Mouse (Mus musculus) kidney, adult 2 months (tissue): ENCODE measurements around the gene Gm45140. TPM values are rescaled to one million over a fixed set of nuclear protein-coding genes. Genes with fewer than 3 reads are reported as not detected.

Experiments used
- DNase-seq: peaks from one replicate; pipeline ENCODE4 v3.0.0; 2021
- H3K27ac ChIP-seq: fragments of 200-500 bp; 2 replicates; pipeline ENCODE4 v1.5.1; 2012; ENCODE audit warnings: low read depth, low read length, control low read depth, inconsistent platforms; ENCODE audit not compliant: insufficient read depth
- H3K27me3 ChIP-seq: fragments of 200-500 bp; replicated peaks from 2 replicates; pipeline ENCODE4 v1.6.1; 2012; ENCODE audit warnings: mild to moderate bottlenecking, moderate library complexity, low read length, inconsistent platforms; ENCODE audit not compliant: control insufficient read depth, insufficient read depth
- H3K36me3 ChIP-seq: fragments of 200-500 bp; 2 replicates; pipeline ENCODE4 v1.6.1; 2012; ENCODE audit warnings: mild to moderate bottlenecking, moderate library complexity, low read length, inconsistent platforms; ENCODE audit not compliant: control insufficient read depth, insufficient read depth
- H3K4me1 ChIP-seq: fragments of 200-500 bp; 2 replicates; pipeline ENCODE4 v1.6.1; 2011; ENCODE audit warnings: low read length; ENCODE audit not compliant: control insufficient read depth, insufficient read depth
- H3K4me3 ChIP-seq: fragments of 200-500 bp; 2 replicates; pipeline ENCODE4 v1.5.1; 2011; ENCODE audit warnings: mild to moderate bottlenecking, low read depth, low read length, control low read depth; ENCODE audit not compliant: insufficient read depth
- CTCF ChIP-seq: fragments of 200-500 bp; conservative IDR thresholded peaks from 2 replicates; pipeline ENCODE4 v1.5.1; 2011; ENCODE audit warnings: low read depth, mild to moderate bottlenecking, control low read depth, low read length, moderate library complexity, mixed read lengths; ENCODE audit not compliant: insufficient read depth, insufficient read length
- POLR2A ChIP-seq: fragments of 200-500 bp; IDR thresholded peaks from one replicate; pipeline ENCODE4 v1.6.1; 2011; ENCODE audit warnings: low read depth, low read length, control low read depth
- WGBS: fragments of 180-500 bp; shearing (Covaris S2); methylation state at CpG from one replicate; pipeline ENCODE4 v1.1.7; 2018; 5-methylcytosine and 5-hydroxymethylcytosine counted together
- polyA plus RNA-seq: library from polyadenylated mRNA; depleted of rRNA; stranded (reverse); fragments of >200 nt; gene quantifications from 2 replicates; pipeline ENCODE4 v1.2.3, GENCODE M21; 2012

Gm45140 gene
- polyA plus RNA-seq, 1 experiment = 0.77 TPM

DNA sequence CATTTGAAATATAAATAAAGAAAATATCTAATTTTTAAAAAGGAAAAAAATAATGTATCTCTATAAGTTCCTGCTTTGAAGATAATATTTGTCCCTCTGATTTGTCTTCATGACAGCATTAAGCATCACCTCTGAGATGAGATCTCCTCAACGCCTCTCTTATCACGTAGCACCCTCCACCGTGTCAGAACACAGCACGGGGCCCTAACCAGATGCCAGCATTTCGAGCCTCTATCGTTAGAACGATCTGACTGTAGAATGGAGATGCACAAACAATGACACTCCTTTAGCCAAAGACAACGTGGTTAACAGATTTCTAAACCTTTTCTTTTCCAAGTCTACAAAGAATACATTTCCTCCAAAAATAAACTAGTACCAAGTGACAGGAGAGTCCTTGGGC is 51.6 kb downstream of the Gm45140 start:
- no peak for DNase-seq
- Histone ChIP-seq H3K27me3 (no peaks in the 10 kb centered on the region), H3K4me1 (0 out of 2 replicates have a peak, but pooled peaks cover 2% of the 10 kb centered on the region), H3K27ac (no peak overlapping the region), H3K4me3 (no peak overlapping the region), H3K36me3 (no peaks in the 10 kb centered on the region)
- TF ChIP-seq CTCF (no peak), POLR2A (no peak)
- 78% methylated on average over 8 of the region's 8 CpGs for WGBS

DNA sequence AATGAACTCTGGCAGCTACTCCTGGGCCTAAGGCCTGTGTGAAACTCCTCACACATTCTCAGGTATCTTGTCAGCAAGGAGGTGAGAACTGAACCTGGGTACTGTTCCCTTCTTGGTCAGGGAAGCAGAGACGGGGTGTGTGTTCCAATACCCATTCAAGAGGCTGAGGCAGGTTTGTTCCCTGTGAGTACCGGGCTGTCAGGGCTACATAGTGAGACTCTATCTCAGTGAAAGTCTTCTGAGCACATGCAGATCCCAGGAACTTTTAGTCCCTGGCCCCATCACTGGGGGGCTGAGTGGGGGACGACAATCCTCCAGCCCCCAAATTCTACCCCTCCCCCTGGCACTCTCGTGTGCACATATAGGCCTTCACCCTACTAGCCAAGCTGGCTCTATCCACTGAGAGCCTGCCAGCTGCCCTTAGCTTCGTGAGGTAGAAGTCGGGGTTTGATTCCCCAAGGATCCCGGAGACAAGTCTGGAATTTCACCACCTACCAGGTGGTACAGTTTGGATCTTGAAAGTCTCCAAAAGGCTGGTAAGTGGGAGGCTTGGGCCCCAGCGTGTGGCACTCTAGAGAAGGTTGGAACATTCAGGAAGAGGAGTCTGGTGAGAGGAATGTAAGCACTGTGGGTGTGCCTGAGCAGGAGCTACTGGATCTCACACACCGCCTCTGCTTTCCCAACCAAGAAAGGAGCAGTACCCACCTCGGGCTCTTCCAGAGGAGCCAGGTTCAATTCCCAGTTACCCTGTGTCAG is 54.9 kb downstream of the Gm45140 start:
- H3K36me3 ChIP-seq = no peaks in the 10 kb centered on the region
- TF ChIP-seq CTCF (no peak), POLR2A (no peak)
- no peaks in the 10 kb centered on the region for H3K27me3 ChIP-seq
- peaks cover 3% of the 10 kb centered on the region; the same call in 1 of the 2 replicates for H3K4me1 ChIP-seq
- DNase-seq = no peak
- H3K27ac ChIP-seq = no peak overlapping the region
- 86% methylated on average over 10 of the region's 10 CpGs for WGBS
- H3K4me3 ChIP-seq = no peak overlapping the region

DNA sequence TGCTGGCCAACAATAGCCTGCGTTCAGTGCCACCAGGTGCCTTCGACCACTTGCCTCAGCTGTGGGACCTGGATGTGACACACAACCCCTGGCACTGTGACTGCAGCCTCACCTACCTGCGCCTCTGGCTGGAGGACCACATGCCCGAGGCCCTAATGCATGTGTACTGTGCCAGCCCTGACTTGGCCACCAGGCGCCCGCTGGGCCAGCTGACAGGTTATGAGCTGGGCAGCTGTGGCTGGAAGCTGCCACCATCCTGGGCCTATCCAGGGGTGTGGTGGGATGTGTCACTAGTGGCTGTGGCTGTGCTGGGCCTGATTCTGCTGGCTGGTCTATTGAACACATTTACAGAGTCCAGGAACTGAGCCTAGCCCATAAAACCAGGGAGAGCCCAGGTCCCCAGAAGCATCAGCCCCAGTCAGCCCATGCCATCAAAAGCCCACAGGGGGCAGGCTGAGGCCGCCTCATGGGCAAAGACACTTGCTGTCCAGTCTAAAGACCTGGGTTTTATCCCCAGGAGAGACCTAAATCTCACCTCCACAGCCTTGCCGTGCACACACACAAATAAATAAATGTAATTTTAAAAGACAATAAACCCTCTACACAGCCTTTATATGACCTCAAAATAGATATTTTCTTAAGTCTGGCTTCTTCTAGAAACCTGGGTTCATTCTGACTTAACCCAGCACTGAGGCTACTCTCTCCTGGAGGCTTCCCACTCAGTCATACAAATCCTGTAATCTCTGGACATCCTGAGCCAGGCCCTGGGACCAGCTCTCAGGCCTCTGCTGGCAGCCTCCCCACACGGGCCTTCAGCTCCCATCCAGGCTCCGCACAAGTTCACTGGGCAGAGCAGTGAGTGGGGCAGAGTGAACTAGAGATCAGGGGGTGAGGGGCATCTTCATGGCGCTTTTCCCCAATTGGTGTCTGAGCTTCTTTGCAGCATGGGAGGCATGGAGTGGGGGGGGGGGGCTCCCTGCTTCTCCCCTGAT is 56.1 kb downstream of the Gm45140 start:
- Histone ChIP-seq H3K4me1 (peaks cover 3% of the 10 kb centered on the region; the same call in 1 of the 2 replicates), H3K36me3 (no peaks in the 10 kb centered on the region), H3K27ac (no peak overlapping the region), H3K4me3 (no peak overlapping the region), H3K27me3 (no peaks in the 10 kb centered on the region)
- DNase-seq = no peak
- TF ChIP-seq POLR2A (no peak), CTCF (peak; percentile 39)
- WGBS = 89% methylated on average over 11 of the region's 11 CpGs

DNA sequence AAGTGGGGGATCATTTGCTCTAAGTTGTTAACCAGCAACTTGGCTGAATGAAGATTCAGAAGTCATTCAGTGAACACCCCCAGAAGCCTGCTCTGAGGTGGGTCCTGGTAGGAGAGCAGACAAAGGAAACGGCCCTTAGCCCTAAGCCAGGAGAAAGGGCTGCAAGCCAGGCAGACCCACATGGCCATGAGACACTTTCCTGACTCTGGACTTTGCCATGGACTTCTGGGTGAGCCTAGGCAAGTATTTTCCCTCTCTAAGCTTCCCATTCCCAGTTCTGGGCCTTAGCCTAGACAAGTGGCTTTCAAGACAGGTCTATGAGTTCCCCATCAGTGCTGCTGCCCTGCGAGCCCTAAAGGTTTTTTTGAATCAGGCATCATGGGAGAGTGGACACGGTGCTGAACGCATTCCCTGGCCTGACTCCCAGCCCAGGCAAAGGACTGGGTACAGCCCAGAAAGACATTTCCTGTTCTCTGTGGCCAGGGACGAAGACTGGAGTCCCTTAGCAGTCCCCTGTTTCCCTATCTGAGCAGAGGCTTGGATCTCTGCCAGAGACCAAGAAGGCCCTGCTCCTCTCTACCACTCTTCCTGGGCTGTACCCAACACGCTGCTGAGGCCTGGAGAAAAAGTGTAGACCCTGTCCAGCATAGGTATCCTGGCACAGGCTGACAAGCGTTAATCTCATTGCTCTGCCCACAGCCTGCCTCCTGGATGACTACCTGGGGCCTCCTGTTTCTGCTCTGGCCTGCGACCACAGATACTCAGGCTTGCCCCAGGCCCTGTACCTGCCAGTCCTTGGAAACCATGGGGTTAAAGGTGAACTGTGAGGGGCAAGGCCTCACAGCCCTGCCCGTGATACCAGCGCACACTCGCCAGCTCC is 57.1 kb downstream of the Gm45140 start:
- no peak overlapping the region for H3K27ac ChIP-seq
- TF ChIP-seq POLR2A (no peak), CTCF (no peak)
- H3K36me3 ChIP-seq = no peaks in the 10 kb centered on the region
- peaks cover 3% of the 10 kb centered on the region; the same call in 1 of the 2 replicates for H3K4me1 ChIP-seq
- no peak overlapping the region for H3K4me3 ChIP-seq
- 55% methylated on average over 11 of the region's 11 CpGs for WGBS
- no peaks in the 10 kb centered on the region for H3K27me3 ChIP-seq
- peak; percentile 47 for DNase-seq

DNA sequence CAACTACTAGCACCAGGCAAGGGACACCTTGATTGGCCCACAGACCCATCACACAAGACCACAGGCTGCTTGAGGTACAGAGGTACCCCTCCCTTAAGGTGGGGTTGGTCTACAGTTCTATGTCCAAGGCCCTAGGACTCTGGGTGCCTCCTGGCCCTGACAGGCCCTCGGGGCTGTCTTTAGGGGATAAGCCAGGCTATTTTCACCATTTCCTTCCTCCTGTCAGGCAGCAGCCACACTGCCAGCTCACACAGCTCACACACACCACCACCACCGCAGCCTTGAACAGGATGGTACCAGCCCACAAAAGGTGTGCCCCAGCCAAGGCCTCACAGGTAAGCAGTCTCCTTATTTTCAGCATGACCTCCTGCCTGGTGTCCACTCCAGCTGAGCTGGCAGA is 57.8 kb downstream of the Gm45140 start, which contains the start of gene Gp9:
Gene Gp9 (plus strand): TSS at position 231 of the 400 bp plus-strand sequence.
- H3K36me3 ChIP-seq = no peaks in the 10 kb centered on the region
- no peak for DNase-seq
- H3K27ac ChIP-seq = no peak within 1 kb of the TSS
- WGBS = 36% methylated on average over 2 of the region's 2 CpGs
- H3K4me3 ChIP-seq = no peak within 1 kb of the TSS
- H3K4me1 ChIP-seq = peaks cover 3% of the 10 kb centered on the region; the same call in 1 of the 2 replicates
- H3K27me3 ChIP-seq = no peaks in the 10 kb centered on the region
- TF ChIP-seq CTCF (no peak), POLR2A (no peak)

DNA sequence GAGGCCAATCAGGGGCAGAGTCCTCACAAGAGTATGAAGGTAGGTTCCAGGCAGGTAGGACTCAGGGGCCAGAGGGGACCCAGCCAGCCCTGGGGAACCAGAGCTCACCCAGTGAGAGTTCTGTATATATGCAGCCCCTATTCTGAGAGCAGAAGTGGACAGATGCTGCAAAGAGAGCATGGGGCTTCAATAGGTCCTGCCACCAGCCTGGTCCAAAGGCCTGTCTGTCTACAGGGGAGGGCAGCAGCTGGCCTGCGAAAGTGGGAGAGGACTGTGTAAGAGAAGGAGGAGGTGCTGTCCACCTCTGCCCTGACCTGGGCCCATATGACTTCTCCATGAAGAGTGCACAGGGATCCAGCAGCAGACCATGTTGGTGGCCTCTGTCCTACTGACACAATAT is 58.9 kb downstream of the Gm45140 start:
- Histone ChIP-seq H3K4me1 (peaks cover 3% of the 10 kb centered on the region; the same call in 1 of the 2 replicates), H3K27ac (no peak overlapping the region), H3K4me3 (no peak overlapping the region), H3K27me3 (no peaks in the 10 kb centered on the region), H3K36me3 (no peaks in the 10 kb centered on the region)
- 67% methylated on average over 1 of the region's 1 CpGs for WGBS
- no peak for TF ChIP-seq POLR2A
- TF ChIP-seq CTCF = no peak
- DNase-seq = no peak
